Mouse (Mus musculus) 416B (cell line): ENCODE data around the gene Edil3.

Source experiments
- DNase-seq: peaks from one replicate; pipeline ENCODE4 v3.0.0; 2011; ENCODE audit warnings: low read depth

Gene Edil3

DNA sequence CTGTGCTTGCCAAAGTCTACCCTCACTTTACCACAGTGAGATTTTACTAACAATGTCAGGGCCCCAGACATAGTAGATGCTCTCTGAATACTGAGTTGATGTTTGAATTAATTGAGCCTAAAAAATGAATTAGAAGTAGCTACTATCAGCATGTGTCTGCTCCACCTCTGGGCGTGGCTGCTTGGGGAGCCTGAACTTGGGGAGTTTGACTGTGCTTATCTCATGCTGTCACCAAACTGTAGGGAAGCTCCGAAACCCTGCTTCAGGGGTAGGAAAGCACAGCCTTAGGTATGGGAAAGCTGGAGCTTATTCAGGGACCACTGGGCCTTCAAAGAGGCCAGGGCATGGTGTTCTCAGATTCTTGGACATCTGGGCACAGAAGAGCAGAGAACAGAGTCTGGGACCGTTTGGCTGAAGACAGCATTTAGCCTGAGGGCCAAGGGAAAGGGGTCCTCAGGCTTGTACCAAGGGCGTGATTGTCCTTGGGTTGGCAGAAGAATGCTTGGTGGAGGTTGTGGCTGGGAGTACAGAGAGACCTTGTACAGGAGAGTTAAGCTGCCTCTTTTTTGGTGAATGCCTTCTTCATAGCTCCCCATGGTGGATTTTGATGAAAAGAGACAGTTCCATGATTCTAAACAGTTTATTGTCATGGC lies 432.8 kb downstream of the Edil3 start:
- no peak for DNase-seq

DNA sequence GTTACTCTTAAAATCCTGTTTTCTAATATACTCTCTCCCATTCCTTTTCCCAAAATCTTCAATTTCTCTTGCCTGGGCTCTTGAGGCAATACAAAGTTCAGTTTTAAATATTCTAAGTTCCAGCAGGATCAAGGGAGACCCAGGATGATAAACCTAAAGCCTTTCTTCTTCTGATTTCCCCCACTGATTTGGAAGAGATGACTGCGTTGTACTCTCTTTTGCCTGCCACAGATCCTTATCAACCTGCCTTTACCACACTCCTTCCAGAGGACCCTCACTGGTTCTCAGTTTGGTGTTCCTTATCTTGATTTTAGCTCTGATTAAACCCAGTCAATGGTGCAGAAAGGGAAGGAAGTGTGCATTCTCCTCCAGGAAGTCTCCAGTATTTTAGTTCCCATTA lies 435.6 kb downstream of the Edil3 start:
- DNase-seq, result peak; percentile 83

DNA sequence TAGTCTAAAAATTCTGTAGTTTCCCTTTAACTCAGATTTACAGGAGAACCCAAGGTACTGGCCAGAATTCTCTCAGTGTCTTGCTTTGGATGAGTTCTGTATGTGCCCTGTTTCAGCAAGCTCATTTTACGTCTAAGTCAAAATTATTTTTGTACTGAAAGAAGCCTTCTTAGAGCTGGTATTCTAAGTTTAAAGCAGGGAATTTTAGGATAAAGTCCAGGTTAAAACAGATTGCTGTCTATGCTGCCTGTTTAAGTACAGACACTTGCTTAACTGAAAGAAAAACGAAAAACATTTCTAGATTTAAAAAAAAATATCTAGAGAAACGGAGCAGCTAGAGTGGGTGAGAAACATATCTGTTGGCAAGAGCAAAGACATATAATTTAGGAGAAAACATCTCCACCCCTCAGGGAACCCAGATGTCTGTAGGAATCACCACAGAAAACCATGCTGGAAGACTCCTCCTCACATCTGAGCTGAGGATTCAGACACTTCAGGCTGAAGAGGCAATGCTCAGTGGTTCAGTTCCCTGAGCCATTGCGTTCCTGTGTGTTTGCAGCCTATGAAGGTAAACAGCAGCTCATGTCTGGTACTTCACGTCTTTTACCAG lies 465.5 kb downstream of the Edil3 start:
- DNase-seq, result no peak

DNA sequence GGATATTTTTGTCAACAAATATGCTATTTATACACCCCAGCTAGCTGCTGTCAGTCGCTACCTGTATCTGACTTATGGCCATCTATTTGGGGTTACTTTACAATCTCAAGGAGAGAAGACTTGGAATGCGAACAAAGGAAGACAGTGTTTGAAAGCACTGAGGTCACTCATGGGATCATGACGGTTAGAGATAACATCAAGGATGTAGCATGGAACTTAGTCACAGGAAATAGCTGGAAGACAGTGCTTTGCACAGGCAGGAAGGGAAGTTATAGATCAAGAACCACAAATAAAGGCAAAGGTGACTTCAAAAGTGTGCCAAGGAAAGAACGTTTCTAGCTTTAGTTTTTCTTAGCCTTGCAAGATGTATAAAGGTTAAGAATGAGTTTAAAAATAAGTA lies 466.9 kb downstream of the Edil3 start:
- DNase-seq, result peak; percentile 76

DNA sequence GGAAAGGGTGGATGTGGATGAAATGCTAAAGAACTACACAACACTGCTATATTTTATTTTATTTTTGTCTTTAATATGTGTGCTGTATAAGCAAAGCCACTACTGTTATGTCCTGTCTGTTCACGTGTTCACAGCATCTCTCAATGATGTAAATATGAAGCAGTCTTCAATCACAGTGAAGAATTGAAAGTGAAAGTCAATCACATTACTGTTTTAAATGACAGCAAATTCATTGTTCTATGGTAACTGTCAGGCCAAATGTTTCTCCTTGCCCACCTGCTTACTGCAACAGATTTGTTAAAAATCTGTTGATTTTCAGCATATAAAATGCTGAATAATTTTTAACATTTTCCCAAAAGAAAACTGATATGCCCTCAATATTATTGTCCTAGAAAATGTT lies 499.9 kb downstream of the Edil3 start:
- DNase-seq, result peak; percentile 16

DNA sequence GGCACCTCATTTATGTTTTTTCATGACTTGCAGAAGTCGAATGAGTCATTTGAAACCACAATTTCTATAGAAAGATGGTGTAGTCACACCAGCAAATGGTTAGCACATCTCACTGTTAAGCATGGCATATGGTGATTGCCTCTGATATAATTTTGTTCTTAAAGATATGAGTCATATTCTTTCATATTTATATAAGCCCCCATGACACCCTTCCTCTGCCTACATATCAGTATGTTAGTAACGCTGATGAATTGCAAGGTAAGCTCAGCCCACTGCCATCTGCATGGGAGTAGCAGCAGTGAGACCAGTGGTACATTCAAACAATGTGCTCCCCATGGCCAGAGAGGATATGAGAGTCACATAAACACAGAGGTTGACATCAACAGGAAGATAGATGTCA lies 503.0 kb downstream of the Edil3 start:
- peak; percentile 90 for DNase-seq

DNA sequence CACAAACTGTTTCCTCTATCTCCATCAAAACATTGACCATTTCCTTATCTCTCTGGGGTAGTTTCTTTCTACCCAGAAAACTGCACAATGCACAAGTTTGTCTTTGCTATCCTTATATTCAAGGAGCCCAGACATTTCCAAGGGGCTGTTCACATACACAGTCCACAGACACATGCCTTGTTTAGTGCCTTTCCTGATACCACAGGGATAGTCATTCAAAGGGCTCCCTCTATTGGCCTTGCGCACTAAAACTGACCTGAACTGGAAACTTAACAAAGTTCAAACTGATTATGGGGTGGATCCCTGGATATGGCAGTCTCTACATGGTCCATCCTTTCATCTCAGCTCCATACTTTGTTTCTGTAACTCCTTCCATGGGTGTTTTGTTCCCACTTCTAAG lies 513.2 kb downstream of the Edil3 start:
- peak; percentile 76 for DNase-seq

DNA sequence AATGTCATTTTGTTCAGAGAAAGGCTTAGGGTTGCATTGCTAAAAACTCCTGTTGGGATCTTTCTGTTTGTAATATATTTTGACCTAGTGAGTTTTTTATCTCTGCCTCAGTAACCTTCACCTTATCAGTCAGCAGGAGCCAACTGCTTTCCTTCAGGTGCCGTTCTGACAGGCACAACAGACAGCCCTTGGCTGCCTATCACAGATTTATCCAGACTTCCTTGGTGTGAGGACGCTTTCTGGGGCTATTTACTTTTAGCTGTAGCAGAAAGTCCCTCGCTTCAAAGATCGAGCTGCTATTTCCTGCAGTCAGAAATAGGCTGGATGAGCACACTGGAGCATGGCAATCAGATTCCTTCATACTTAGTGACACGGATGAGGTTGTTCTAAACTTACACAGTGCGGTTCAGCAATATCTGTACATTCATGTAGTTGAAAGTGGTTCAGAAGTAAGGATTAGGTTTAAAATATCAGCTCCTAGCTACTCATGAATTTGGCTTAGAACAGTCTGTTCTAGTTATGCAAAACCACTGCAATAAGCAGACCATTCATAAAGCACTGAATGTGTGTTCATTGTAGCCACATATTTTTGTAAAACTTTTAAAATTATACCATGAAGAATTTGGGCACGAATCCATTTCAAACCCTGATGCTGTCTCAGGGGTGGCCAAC lies 514.8 kb downstream of the Edil3 start:
- DNase-seq, result no peak

DNA sequence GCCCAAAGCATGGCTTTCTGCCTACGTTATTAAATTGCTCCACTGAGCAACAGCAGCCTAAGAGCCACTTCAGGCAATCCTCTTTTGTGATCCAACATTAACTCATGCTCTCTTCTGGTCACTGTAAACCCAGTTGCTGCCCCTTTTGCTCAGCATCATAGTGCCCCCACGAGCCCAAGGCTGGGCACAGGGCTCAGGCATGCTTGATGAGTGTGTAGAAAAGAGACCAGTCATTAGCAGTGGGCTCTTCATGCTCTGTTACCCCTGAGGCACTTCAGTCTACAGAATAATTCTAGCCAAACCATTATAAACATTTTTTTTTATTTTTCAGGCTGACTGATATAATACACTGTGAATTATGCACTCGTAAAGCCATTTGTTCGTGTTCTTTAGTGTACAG lies 517.8 kb downstream of the Edil3 start:
- DNase-seq, result no peak

DNA sequence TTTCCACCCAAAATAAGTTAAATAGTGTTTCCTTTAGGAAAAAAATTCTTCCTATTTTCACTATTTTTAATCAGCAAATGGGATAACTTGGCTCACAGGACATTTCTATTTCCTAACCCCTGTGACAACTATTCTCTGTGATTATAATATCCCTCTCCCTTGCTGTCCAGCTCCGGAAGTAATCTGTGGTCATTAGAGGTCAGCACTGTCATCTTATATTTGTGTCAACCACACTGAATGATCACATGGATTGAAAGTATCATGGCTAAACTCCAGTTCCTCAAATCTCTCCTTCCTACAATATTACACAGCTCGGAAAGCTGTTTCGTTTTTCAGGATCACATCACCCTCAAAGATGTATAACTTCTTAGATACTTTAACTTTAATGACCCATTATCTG lies 518.5 kb downstream of the Edil3 start:
- DNase-seq, result peak; percentile 19

DNA sequence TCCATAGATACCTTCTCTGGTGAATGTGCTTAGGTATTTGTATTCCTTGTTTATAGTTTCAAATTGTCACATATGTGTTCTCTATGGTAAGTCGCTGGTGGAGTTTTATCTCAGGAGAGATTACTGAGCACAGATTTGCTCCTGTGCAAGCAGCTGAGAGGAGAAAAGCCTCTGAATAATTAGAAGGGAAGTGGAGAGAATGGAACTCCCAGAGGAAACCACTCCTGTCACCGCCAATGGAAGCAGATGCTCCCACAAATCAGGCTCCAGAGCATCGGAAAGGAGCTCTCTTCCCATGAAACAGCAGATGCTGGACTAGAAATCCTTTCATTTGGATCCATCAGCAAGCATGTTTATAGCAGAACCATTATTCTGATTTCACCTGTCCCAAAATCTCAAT lies 534.0 kb downstream of the Edil3 start:
- no peak for DNase-seq

DNA sequence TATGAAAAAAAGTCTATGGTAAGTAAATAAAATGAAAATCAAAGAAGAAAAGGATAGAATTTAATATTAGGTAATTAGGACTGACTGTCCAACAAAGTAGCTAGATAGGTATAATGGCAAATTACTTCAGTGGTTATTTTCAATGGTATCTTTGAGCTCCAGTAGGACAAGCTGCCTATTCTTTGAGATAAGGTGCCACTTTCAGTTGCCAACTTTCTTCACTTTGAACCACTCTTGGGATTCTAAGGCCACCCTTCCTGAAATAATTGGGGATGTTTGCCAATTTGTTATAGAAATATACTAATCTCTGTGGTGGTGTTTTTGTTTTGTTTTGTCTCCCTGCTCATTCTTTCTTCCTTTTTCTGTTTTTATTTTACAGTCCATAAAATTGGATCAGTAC lies 537.1 kb downstream of the Edil3 start:
- no peak for DNase-seq

DNA sequence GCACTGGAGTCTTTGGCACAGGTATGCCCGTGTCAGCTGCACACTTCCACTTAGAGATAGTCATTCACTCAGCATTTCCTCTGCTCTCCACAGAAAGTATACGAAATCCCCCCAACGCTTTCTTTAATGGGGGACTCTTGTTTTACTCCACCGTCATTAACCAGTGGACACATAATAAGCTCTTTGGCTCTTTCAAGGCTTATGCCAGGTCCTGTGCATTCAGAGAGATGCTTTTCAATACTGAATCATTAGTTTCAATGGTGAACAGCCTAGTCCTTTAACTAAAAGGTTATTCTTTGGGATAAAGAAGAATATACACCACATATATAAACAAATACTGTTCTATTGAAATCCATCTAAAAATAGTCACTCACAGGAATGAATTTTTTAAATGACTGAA lies 541.0 kb downstream of the Edil3 start:
- no peak for DNase-seq

DNA sequence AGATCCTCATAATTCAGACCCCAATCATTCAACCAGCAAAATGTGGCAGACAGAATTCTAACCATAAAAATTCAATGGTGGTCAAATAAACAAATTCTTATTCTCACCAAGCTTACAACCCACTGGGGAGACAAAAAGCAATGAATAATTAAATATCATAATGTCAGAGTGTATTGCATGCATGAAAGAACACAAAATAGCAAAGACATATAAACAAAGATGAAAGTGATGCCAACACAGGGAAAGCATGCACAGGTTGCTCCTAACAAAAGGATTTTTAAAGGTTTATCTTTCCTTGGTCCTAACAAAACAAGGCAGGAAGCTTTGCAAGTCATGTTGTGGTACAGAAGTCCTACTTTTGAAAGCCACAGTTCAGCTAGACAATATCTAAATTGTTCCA lies 550.0 kb downstream of the Edil3 start:
- DNase-seq, result no peak

DNA sequence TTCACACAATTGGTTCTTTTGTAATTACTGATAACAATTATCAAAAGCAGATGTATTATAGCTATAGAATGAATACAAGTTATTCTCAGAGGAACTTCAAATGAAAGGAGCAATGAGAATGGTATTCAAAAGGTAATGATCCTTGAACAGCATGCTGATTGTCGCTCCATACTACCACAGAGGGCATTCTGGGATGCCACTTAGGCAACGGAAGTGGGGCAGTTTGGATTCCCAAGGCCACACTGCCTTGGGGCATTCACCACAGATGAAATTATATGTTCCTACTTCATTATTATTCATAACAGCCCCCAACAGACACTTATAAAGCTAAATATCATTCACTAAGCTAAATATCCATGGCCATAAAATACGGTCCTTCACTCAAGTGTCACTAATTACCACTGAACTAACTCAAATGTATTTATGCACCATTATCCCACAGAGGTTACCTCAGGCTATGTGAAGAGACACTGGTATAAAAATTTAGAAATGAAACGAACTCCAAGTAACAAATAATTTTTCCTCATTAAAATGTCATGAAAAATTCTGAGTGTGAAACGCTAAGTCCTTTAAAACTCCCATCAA lies 550.5 kb downstream of the Edil3 start:
- no peak for DNase-seq
